Mouse (Mus musculus) lung, embryonic 14.5 days (tissue): ENCODE measurements at regions not wholly inside any gene's neighbourhood (a gene's known extent, or its start where the extent isn't known, plus 50 kb on each side); places are given as distances from the start of the nearest gene placed in this dataset.

Source experiments
- ATAC-seq: fragments of 200-750 bp; cut with Nextera tagmentation; 2 replicates; pipeline ENCODE4 v1.8.0; 2017; ENCODE audit warnings: mild to moderate bottlenecking, moderate TSS enrichment, moderate library complexity; ENCODE audit not compliant: insufficient read depth
- DNase-seq: peaks from one replicate; pipeline ENCODE4 v3.0.0-alpha.2; 2015
- H3K27ac ChIP-seq: fragments of 300-500 bp; sonication (generic); 2 replicates; pipeline ENCODE4 v1.5.1; 2014; ENCODE audit warnings: low read depth, mild to moderate bottlenecking, moderate library complexity
- H3K27me3 ChIP-seq: fragments of 300-500 bp; sonication (generic); 2 replicates; pipeline ENCODE4 v1.6.1; 2014; ENCODE audit warnings: low read length, control low read depth; ENCODE audit not compliant: insufficient read depth
- H3K36me3 ChIP-seq: fragments of 300-500 bp; sonication (generic); 2 replicates; pipeline ENCODE4 v1.6.1; 2014; ENCODE audit warnings: control low read depth; ENCODE audit not compliant: insufficient read depth
- H3K4me1 ChIP-seq: fragments of 300-500 bp; sonication (generic); 2 replicates; pipeline ENCODE4 v1.6.1; 2014; ENCODE audit warnings: antibody characterized with exemption, control low read depth; ENCODE audit not compliant: insufficient read depth
- H3K4me2 ChIP-seq: fragments of 300-500 bp; sonication (generic); 2 replicates; pipeline ENCODE4 v1.6.1; 2014; ENCODE audit warnings: mild to moderate bottlenecking
- H3K4me3 ChIP-seq: fragments of 300-500 bp; sonication (generic); 2 replicates; pipeline ENCODE4 v1.5.1; 2014; ENCODE audit warnings: low read depth, low read length
- H3K9ac ChIP-seq: fragments of 300-500 bp; sonication (generic); 2 replicates; pipeline ENCODE4 v1.6.1; 2014
- H3K9me3 ChIP-seq: fragments of 300-500 bp; sonication (generic); 2 replicates; pipeline ENCODE4 v1.6.1; 2016; ENCODE audit warnings: low read depth, low read length, control low read depth
- CTCF ChIP-seq: IDR thresholded peaks from 2 replicates; pipeline ENCODE4 v1.5.1; 2016; ENCODE audit warnings: antibody characterized with exemption, low read depth
- WGBS: fragments of 180-500 bp; shearing (Covaris S2); extraction: QIAGEN DNeasy Blood & Tissue Kit; methylation state at CpG from one replicate; pipeline ENCODE4 v1.1.7; 2014; 5-methylcytosine and 5-hydroxymethylcytosine counted together

DNA sequence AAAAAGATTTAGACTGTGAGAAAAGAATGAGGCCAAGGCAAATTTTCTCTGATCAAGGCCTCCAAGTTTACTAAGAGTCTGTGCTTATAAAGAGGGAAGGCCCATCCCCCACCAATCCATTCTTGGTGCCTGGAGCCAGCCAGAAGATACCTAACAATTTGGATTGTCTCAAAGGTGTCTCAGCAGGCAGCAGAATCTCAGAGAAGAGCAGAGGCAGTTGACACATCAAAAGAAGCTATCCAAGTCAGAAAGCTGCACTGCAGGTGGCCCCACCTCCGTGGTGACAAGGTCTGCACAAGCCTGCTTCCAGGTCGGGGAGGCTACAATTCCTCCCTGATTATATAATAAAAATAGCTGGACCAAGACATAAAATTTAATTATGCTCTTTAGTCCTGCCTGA is 484.2 kb downstream of the Snca start:
- H3K4me2 ChIP-seq, result no peak overlapping the region
- no peak overlapping the region for H3K9ac ChIP-seq
- WGBS, result 58% methylated on average over 2 of the region's 2 CpGs
- ATAC-seq (no peak), DNase-seq (no peak)
- no peaks in the 10 kb centered on the region for H3K27me3 ChIP-seq
- no peak overlapping the region for H3K27ac ChIP-seq
- H3K36me3 ChIP-seq, result no peaks in the 10 kb centered on the region
- no peaks in the 10 kb centered on the region for H3K4me1 ChIP-seq
- H3K9me3 ChIP-seq, result no peaks in the 10 kb centered on the region
- no peak for TF ChIP-seq CTCF
- no peak overlapping the region for H3K4me3 ChIP-seq
